Mouse (Mus musculus): ENCODE measurements around the gene Tnfaip2. TPM values are rescaled to one million over a fixed set of nuclear protein-coding genes. Genes with fewer than 3 reads are reported as not detected.

Gene Tnfaip2
- polyA plus RNA-seq, 1 experiment from 2014 or later: 11.2 TPM

DNA sequence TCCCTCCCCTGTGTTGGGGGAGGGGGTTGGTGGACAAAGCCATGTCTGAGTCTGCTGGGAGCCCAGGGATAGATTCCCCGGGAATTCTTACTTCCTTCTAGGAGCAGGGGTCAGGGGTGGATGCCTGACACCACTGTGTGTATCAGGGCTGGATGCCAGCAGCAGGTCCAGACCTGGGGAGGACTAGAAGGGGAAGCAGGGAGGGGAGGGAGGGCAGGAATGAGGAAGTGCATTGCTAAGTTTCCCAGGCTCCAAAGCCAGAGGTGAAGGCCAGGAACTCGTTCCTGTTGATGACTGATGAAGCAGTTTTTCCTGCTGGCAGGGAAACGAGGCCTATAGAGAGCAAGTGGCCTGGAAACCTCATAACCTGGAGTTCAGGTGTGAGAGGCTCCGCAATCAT lies 10.2 kb upstream of the Tnfaip2 start:
- WGBS (ENCODE audit: insufficient replicate concordance): 30% methylated on average over 4 of the region's 4 CpGs
- Histone ChIP-seq H3K27me3 (ENCODE audit: control insufficient read depth, insufficient read depth, low read length) (peaks cover 47% of the 10 kb centered on the region), H3K9me3 (replicated peaks; ENCODE audit: control insufficient read depth, low read length) (no peaks in the 10 kb centered on the region), H3K36me3 (ENCODE audit: control insufficient read depth, insufficient read depth, low read length) (no peaks in the 10 kb centered on the region), H3K27ac (ENCODE audit: low read depth, low read length) (peak overlapping the region; percentile 73), H3K4me1 (ENCODE audit: control insufficient read depth, insufficient read depth, low read length) (peaks cover 58% of the 10 kb centered on the region), H3K4me3 (ENCODE audit: low read depth, low read length) (no peak overlapping the region), H3K9ac (ENCODE audit: low read depth, low read length) (0 out of 2 replicates have a peak overlapping the region, but pooled peaks have one; percentile 16), H3K4me2 (no peak overlapping the region)
- no peak for ATAC-seq (replicated peaks; ENCODE audit: insufficient number of reproducible peaks, low FRiP score, low TSS enrichment)

GRCm38 (mm10) chr12:111432751-111433331 lies 9.4 kb upstream of the Tnfaip2 start:
- H3K9me3 ChIP-seq (replicated peaks; ENCODE audit: control insufficient read depth, low read length): no peaks in the 10 kb centered on the region
- H3K27me3 ChIP-seq (ENCODE audit: control insufficient read depth, insufficient read depth, low read length): peaks cover 43% of the 10 kb centered on the region
- H3K36me3 ChIP-seq (ENCODE audit: control insufficient read depth, insufficient read depth, low read length): no peaks in the 10 kb centered on the region
- no peak overlapping the region for H3K4me3 ChIP-seq (ENCODE audit: low read depth, low read length)
- H3K4me1 ChIP-seq (ENCODE audit: control insufficient read depth, insufficient read depth, low read length): peaks cover 58% of the 10 kb centered on the region
- no peak for ATAC-seq (replicated peaks; ENCODE audit: insufficient number of reproducible peaks, low FRiP score, low TSS enrichment)
- no peak overlapping the region for H3K4me2 ChIP-seq
- 54% methylated on average over 4 of the region's 5 CpGs for WGBS (ENCODE audit: insufficient replicate concordance)
- peak overlapping the region; percentile 79 for H3K27ac ChIP-seq (ENCODE audit: low read depth, low read length)
- H3K9ac ChIP-seq (ENCODE audit: low read depth, low read length): no peak overlapping the region

DNA sequence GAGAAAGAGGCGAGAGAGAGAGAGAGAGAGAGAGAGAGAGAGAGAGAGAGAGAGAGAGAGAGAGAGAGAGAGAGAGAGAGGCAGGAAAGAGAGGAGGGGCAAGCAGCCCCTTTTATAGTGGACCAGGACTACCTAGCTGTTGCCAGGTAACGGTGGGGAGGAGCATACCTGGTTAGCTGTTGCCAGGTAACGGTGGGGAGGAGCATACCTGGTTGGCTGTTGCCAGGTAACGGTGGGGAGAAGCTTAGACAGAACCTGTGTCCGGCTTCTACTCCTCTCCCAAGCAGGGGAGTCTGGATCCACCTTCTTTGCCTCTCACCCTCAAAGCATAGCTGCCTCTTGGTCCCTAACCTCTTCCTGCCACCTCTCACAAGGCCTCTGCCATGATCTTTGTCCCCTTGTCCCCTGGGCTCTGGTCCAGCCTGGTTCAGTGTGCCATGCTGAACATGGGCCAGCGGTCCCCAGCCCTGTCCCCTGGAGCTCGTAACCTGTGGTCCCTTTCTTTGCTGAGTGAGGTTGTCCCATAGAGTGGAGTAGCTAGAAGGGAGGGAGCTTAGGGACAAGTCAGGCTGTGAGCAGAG lies 8.0 kb upstream of the Tnfaip2 start:
- H3K27me3 ChIP-seq (ENCODE audit: control insufficient read depth, insufficient read depth, low read length): peaks cover 38% of the 10 kb centered on the region
- 0 out of 2 replicates have a peak overlapping the region, but pooled peaks have one; percentile 34 for H3K9ac ChIP-seq (ENCODE audit: low read depth, low read length)
- no peaks in the 10 kb centered on the region for H3K36me3 ChIP-seq (ENCODE audit: control insufficient read depth, insufficient read depth, low read length)
- WGBS (ENCODE audit: insufficient replicate concordance): 29% methylated on average over 6 of the region's 7 CpGs
- peak overlapping the region; percentile 57 for H3K27ac ChIP-seq (ENCODE audit: low read depth, low read length)
- H3K9me3 ChIP-seq (replicated peaks; ENCODE audit: control insufficient read depth, low read length): no peaks in the 10 kb centered on the region
- ATAC-seq (replicated peaks; ENCODE audit: insufficient number of reproducible peaks, low FRiP score, low TSS enrichment): no peak
- H3K4me1 ChIP-seq (ENCODE audit: control insufficient read depth, insufficient read depth, low read length): peaks cover 48% of the 10 kb centered on the region
- H3K4me2 ChIP-seq: peak overlapping the region; percentile 4; the same call in 1 of the 2 replicates
- H3K4me3 ChIP-seq (ENCODE audit: low read depth, low read length): no peak overlapping the region

DNA sequence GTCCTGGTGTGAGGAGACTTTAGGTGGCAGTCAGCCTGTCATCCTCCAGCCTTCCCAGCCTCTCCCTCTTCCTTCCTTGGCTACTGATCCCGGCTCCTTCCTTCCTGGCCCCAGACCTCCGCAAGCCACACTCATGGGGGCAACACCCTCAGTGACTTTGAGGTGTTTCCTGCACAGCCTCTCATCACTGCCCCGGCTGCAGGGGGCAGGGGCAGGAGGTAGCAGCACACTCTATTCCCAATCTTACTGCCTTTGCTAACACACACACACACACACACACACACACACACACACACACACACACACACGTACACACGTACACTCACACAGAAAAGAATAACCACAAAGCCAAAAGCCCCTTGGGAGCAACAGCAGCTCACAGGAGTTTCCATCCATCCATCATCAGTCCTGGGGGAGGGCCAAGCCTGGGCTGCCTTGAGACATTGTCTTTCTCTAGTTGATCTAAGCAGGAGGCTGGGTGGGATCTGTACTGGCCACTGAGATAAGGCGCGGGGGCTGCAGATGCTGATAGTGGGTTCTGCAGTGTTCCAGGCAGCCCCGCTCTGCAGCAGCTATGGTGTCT lies 7.4 kb upstream of the Tnfaip2 start:
- Histone ChIP-seq H3K4me3 (ENCODE audit: low read depth, low read length) (no peak overlapping the region), H3K36me3 (ENCODE audit: control insufficient read depth, insufficient read depth, low read length) (no peaks in the 10 kb centered on the region), H3K4me1 (ENCODE audit: control insufficient read depth, insufficient read depth, low read length) (peaks cover 43% of the 10 kb centered on the region), H3K4me2 (peak overlapping the region; percentile 4; the same call in 1 of the 2 replicates), H3K27me3 (ENCODE audit: control insufficient read depth, insufficient read depth, low read length) (peaks cover 38% of the 10 kb centered on the region), H3K9me3 (replicated peaks; ENCODE audit: control insufficient read depth, low read length) (no peaks in the 10 kb centered on the region), H3K27ac (ENCODE audit: low read depth, low read length) (peak overlapping the region; percentile 57), H3K9ac (ENCODE audit: low read depth, low read length) (no peak overlapping the region)
- WGBS (ENCODE audit: insufficient replicate concordance): 9% methylated on average over 8 of the region's 8 CpGs
- peak; percentile 64 for ATAC-seq (replicated peaks; ENCODE audit: insufficient number of reproducible peaks, low FRiP score, low TSS enrichment)

DNA sequence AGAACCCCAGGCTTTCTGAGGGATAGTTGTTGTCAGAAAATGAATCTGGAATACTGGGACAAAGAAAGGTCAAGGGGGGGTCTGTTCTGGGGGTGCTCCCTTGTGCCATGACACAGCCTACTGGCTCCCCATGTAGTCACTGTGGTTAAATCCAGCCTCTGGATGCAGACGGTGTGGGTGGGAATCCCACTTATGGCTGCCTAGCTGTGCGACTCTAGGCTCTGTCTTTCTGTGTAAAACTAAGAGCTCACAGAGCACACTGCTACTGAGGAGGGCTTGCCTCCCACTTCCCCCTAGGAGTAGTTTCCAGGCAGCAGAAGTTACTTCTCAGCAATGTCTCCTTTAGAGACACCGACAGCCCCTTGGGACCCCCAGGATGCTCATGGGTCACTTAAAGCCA lies 6.1 kb upstream of the Tnfaip2 start:
- Histone ChIP-seq H3K9ac (ENCODE audit: low read depth, low read length) (no peak overlapping the region), H3K4me2 (no peak overlapping the region), H3K36me3 (ENCODE audit: control insufficient read depth, insufficient read depth, low read length) (no peaks in the 10 kb centered on the region), H3K4me1 (ENCODE audit: control insufficient read depth, insufficient read depth, low read length) (peaks cover 30% of the 10 kb centered on the region), H3K4me3 (ENCODE audit: low read depth, low read length) (no peak overlapping the region), H3K9me3 (replicated peaks; ENCODE audit: control insufficient read depth, low read length) (no peaks in the 10 kb centered on the region), H3K27me3 (ENCODE audit: control insufficient read depth, insufficient read depth, low read length) (peaks cover 34% of the 10 kb centered on the region), H3K27ac (ENCODE audit: low read depth, low read length) (no peak overlapping the region)
- 74% methylated on average over 3 of the region's 3 CpGs for WGBS (ENCODE audit: insufficient replicate concordance)
- ATAC-seq (replicated peaks; ENCODE audit: insufficient number of reproducible peaks, low FRiP score, low TSS enrichment): no peak

DNA sequence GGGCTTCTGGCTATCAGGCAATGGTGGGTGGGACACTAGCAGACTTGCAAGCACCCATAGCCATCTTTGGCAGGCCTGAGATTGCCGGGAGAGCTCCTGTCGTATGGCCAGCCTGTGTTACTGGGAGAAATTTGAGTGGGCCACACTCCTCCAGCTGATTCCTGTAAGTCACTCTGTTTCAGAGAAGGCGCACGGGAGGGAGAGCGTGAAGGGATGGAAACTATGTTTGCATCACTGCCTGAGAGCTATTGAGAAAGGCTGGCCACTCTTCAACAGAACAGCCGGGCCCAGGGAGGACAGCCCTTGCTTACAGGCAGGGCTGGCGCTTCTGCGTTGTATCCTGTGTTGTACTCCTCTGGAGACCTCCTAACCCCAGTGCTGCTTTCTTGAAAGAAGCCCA lies 5.6 kb upstream of the Tnfaip2 start:
- Histone ChIP-seq H3K9ac (ENCODE audit: low read depth, low read length) (no peak overlapping the region), H3K4me2 (no peak overlapping the region; the same call in 1 of the 2 replicates), H3K9me3 (replicated peaks; ENCODE audit: control insufficient read depth, low read length) (no peaks in the 10 kb centered on the region), H3K4me1 (ENCODE audit: control insufficient read depth, insufficient read depth, low read length) (peaks cover 26% of the 10 kb centered on the region), H3K36me3 (ENCODE audit: control insufficient read depth, insufficient read depth, low read length) (no peaks in the 10 kb centered on the region), H3K4me3 (ENCODE audit: low read depth, low read length) (no peak overlapping the region), H3K27ac (ENCODE audit: low read depth, low read length) (no peak overlapping the region), H3K27me3 (ENCODE audit: control insufficient read depth, insufficient read depth, low read length) (peaks cover 35% of the 10 kb centered on the region)
- no peak for ATAC-seq (replicated peaks; ENCODE audit: insufficient number of reproducible peaks, low FRiP score, low TSS enrichment)
- 53% methylated on average over 8 of the region's 8 CpGs for WGBS (ENCODE audit: insufficient replicate concordance)

- Histone ChIP-seq H3K27ac (ENCODE audit: low read depth, low read length) (no peak overlapping the region), H3K4me2 (no peak overlapping the region; the same call in 1 of the 2 replicates), H3K36me3 (ENCODE audit: control insufficient read depth, insufficient read depth, low read length) (no peaks in the 10 kb centered on the region), H3K9ac (ENCODE audit: low read depth, low read length) (no peak overlapping the region), H3K27me3 (ENCODE audit: control insufficient read depth, insufficient read depth, low read length) (peaks cover 39% of the 10 kb centered on the region), H3K4me3 (ENCODE audit: low read depth, low read length) (no peak overlapping the region), H3K4me1 (ENCODE audit: control insufficient read depth, insufficient read depth, low read length) (peaks cover 20% of the 10 kb centered on the region), H3K9me3 (replicated peaks; ENCODE audit: control insufficient read depth, low read length) (no peaks in the 10 kb centered on the region)
- no peak for ATAC-seq (replicated peaks; ENCODE audit: insufficient number of reproducible peaks, low FRiP score, low TSS enrichment)
- WGBS (ENCODE audit: insufficient replicate concordance): 68% methylated on average over 5 of the region's 5 CpGs
These were observed 4.9 kb upstream of the Tnfaip2 start for GRCm38 (mm10) chr12:111437222-111437900.

DNA sequence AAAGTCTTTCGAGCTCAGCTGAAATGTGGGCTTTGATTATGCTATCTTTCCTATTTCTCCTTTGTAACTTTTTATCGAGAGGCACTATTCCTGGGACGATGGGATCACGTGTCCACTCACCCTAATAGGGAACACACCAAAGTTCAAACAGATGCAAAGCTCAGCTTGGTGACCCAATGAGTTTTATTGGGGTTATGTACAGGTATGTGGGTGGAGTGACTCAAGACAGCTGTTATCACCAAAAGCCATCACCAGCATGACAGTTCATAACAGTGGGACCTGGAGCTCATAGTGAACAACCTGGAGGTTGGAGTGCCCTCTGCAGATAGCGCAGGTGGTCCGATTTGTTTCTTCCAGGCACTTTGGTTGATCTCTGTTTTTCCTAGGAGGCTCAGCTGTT lies 3.4 kb upstream of the Tnfaip2 start:
- no peak overlapping the region for H3K9ac ChIP-seq (ENCODE audit: low read depth, low read length)
- H3K36me3 ChIP-seq (ENCODE audit: control insufficient read depth, insufficient read depth, low read length): no peaks in the 10 kb centered on the region
- no peak overlapping the region for H3K4me3 ChIP-seq (ENCODE audit: low read depth, low read length)
- peaks cover 52% of the 10 kb centered on the region for H3K27me3 ChIP-seq (ENCODE audit: control insufficient read depth, insufficient read depth, low read length)
- peaks cover 22% of the 10 kb centered on the region for H3K4me1 ChIP-seq (ENCODE audit: control insufficient read depth, insufficient read depth, low read length)
- ATAC-seq (replicated peaks; ENCODE audit: insufficient number of reproducible peaks, low FRiP score, low TSS enrichment): no peak
- 80% methylated on average over 6 of the region's 6 CpGs for WGBS (ENCODE audit: insufficient replicate concordance)
- H3K27ac ChIP-seq (ENCODE audit: low read depth, low read length): no peak overlapping the region
- no peak overlapping the region for H3K4me2 ChIP-seq
- no peaks in the 10 kb centered on the region for H3K9me3 ChIP-seq (replicated peaks; ENCODE audit: control insufficient read depth, low read length)
